Mouse (Mus musculus): ENCODE results near the gene Cdc42.
A peak's percentile ranks its signal among the peaks of the same experiment; 100 is the strongest.

Cdc42 gene

GRCm38 (mm10) chr4:137281273-137281672 lies 76.2 kb downstream of the Cdc42 start:
- DNase-seq = no peak

- no peak for DNase-seq
Observed at GRCm38 (mm10) chr4:137279346-137279745, 78.2 kb downstream of the Cdc42 start.

GRCm38 (mm10) chr4:137278144-137279040 lies 79.1 kb downstream of the Cdc42 start:
- peak; percentile 32 for DNase-seq

GRCm38 (mm10) chr4:137277600-137278143 lies 79.8 kb downstream of the Cdc42 start:
- no peak for DNase-seq

- DNase-seq = no peak
Observed at GRCm38 (mm10) chr4:137277166-137277513, 80.4 kb downstream of the Cdc42 start, which contains the start of gene Wnt4. Gene Wnt4, plus strand, starts transcription at chr4:137277489.

- DNase-seq = peak; percentile 37
Observed at GRCm38 (mm10) chr4:137276443-137277165, 80.9 kb downstream of the Cdc42 start.

GRCm38 (mm10) chr4:137274304-137274703 lies 83.2 kb downstream of the Cdc42 start:
- DNase-seq = no peak

GRCm38 (mm10) chr4:137271856-137272255 lies 85.7 kb downstream of the Cdc42 start:
- DNase-seq = no peak
